Mouse (Mus musculus) forelimb bud, embryonic 11.5 days (tissue): ENCODE data around the gene Ipmk.

Experiments used
- DNase-seq: peaks from one replicate; pipeline ENCODE4 v3.0.0-alpha.2; 2012; ENCODE audit warnings: low read depth, low spot score

Gene Ipmk

GRCm38 (mm10) chr10:71340195-71340594 lies 7.4 kb upstream of the Ipmk start:
- DNase-seq, result no peak

- no peak for DNase-seq
Measured at GRCm38 (mm10) chr10:71341290-71341689, 6.3 kb upstream of the Ipmk start.

DNA sequence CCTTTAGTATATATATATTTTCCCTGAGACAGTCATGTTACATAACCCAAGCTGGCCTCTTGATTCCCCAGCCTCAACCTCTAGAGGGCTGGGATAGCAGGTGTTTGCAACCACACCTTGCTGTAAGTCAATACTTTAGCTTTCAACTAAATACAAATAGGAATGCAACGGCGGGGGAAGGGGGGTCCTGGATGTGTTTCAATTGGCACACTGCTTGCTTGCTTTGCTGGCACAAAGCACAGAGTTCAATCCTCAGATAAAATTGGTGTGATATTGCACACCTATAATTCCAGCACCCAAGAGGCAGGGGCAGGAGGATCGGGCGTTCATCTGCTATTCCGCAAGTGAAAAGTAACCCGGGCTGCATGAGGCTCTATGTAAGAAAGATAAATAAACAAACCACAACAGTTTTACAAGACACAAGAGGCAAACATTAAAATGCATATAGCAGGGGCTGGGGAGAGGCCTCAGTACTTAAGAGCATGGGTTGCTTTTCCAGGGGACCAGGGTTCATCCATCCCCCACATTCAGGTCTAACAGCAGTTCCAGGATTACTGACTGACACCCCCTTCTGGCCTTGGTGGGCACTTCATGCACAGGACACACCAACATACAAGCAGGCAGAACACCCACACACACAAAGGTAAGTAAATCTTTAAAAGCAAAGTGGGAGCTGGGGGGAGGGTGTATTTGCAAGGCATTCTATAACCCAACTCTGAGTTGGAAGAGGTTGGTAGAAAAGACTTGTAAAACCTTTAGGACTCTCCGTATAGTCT lies 5.3 kb upstream of the Ipmk start:
- DNase-seq, result no peak

DNA sequence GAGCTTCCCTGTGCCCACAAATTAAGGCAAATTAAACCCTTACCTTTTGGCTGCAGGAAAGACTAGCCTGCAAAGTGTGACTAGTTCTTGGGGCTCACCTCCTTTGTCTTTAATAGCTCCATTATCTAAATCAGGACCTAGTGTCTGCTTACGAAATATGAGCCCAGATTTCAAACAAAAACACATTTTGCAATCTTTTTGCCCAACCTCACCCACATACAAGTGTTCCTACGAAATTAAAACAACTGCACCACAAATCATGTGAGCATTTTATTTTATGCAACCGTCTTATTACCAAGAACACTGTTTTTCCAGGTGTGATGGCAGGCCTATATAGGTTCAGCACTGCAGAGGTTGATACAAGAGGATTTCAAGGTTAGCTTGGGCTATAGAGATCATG lies 4.4 kb upstream of the Ipmk start:
- DNase-seq, result no peak

- DNase-seq, result no peak
Measured at GRCm38 (mm10) chr10:71343567-71344265, 3.8 kb upstream of the Ipmk start.

DNA sequence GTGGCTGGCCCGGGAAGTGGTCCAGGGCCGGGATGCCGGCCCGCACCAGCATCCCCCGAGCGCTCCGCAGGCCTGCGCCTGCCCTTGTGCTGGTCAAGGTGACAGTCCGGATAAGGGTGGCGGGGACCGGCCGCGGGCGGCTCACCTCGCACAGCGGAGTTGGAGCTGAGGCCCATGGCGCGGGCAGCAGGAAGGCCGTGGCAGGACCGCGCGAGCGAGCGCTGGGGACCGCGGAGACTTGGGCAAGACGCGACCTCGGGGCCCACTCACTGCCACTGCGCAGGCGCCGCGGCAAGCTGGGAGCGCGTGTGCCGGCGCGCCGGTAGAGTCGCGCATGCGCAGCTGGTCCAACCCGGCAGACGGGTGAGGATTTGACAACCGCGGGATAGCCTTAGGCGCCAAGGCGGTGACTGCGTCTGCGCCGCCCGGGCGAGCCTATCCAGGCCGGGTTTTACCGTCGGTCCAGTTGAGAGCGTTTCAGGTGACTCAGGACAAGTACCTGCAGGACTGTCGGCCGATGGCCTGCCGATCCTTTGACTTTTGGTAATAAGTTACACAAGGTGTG lies 2.9 kb upstream of the Ipmk start, which contains the start of gene Cisd1:
Cisd1 (minus strand) TSS at position 376 of the 565 bp plus-strand sequence.
- DNase-seq, result peak; percentile 95

DNA sequence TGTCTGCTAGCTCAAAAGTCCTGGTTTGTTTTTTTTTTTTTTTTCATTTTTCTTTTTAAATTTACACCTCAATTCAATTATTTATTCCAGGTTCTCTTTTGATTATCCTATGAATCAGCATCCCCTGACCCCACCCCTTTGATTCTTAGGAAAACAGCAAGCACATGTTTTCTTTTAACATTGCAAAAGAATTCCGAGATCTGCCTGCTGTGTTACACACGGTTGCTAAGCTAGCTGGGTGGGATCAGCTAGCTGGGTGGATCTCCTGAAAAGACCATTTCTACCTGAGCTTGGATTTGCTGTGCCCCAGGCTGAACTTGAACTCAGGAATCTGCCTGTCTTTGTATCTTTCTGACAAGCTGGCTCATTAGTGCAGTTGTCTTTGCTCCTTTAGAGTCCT lies 1.5 kb upstream of the Ipmk start:
- DNase-seq, result no peak

GRCm38 (mm10) chr10:71346722-71347508 lies 648 bp upstream of the Ipmk start:
- no peak for DNase-seq

- DNase-seq, result no peak
Measured at GRCm38 (mm10) chr10:71347964-71348636, 537 bp downstream of the Ipmk start.

- no peak for DNase-seq
Measured at GRCm38 (mm10) chr10:71348637-71349280, 1.2 kb downstream of the Ipmk start.

GRCm38 (mm10) chr10:71349290-71349689 lies 1.7 kb downstream of the Ipmk start:
- DNase-seq, result no peak

DNA sequence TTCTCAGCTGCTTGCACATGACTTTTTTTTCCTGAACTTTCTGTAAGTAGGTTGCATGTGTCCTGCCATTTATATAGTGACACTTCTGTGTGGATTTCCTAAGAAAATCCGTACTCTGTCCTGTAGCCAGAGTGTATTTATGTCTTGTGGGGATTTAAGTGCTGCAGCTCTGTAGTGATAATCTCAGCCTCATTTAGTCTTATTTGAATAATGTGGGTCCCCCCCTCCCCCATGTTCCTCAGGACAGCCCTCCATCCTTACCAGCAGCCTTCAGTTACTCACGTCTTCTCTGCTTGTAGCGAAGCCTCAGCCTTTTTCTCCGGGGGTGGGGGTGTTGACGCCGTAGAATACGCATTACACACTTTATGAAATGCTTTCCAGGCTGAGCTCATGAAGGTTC lies 3.7 kb downstream of the Ipmk start:
- no peak for DNase-seq

- no peak for DNase-seq
Measured at GRCm38 (mm10) chr10:71353850-71354249, 6.3 kb downstream of the Ipmk start.

DNA sequence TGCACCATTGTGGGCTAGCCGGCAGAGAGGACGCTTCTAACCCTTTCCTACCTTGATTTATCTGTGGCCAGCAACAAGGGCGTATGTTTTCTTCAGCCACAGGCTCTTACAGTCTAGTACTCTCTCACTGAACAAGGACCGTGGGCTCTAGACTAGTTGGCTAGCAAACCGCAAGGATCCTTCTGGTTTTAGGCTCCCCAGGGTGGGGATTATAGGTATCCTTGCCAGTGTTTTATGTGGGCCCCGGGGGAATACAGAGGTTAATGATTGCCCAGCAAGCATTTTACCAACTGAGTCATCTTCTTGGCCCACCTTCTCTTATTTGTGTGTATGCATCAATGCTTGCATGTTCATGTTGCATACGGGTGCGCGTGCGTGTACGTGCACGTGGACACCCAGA lies 7.4 kb downstream of the Ipmk start:
- DNase-seq, result no peak

GRCm38 (mm10) chr10:71361044-71361443 lies 13.5 kb downstream of the Ipmk start:
- no peak for DNase-seq

DNA sequence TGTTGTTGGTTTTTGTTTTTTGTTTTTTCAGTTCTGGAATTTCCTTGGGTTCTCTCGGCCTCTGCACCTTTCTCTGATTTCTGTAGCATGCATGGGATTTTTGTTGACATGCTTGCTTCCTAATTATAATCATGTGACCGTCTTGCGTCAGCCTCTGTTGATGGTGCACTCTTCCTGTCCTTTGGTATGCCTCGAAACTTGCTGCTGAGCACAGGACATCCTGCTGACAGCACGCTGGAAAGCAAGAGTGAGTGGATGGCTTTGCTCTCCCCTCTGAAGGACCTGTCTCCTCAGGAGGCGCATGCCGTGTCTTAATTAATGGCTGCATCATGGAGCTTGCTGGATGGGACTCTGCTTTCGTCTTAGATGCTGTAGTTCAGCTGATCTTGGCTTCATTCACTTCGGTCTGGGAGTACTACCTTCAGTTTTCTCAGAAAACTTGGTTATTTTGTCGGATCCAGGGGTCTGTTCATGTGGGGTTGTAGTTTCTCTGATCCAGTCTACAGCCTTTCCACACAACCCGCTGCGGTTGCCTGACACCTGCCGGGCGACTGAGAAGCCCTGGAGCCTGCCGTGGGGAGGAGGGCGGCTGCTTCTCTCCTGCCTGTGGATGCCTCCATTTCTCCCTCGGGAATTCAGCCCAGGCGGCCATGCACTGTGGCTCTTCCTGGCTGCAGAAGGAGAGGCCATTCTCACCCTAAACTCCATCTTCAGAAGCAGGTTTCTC lies 14.4 kb downstream of the Ipmk start:
- DNase-seq, result no peak

DNA sequence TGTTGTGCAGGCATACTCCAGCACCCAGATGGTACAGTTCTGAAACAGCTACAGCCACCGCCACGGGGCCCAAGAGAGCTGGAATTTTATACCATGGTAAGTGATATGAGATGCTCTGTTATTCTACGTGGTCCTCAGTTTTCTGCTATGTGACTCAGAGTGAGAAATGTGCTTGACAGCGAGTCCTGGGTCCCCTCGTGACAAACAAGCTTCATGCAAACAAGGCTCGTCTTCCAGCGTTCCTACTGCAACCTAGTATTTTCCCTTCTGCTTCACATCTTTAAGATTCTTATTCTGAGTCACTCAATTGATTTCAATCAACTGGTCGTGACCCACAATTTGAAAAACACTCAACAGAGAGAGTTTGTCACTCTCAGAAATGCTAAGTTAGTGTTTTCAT lies 15.9 kb downstream of the Ipmk start:
- no peak for DNase-seq

GRCm38 (mm10) chr10:71363858-71364257 lies 16.3 kb downstream of the Ipmk start:
- DNase-seq, result no peak

GRCm38 (mm10) chr10:71368128-71368940 lies 20.8 kb downstream of the Ipmk start:
- no peak for DNase-seq
